Mouse (Mus musculus): Measurements from ENCODE around the gene Hal.

- TF ChIP-seq CTCF (IDR thresholded peaks at IDR 0.05; ENCODE audit: low read depth, low read length) (no peak), POLR2A (IDR thresholded peaks at IDR 0.05; ENCODE audit: borderline replicate concordance, low read depth, low read length) (no peak)
Measured at GRCm38 (mm10) chr10:93541585-93541984, 53.0 kb downstream of the Hal start.
